In genomic region chr2:78159877-78160485, GRCm38 (mm10) we compare ENCODE assay signal across 9 mouse cellular contexts.
DNase-seq lines count a peak whose midpoint lies in the region; ATAC-seq lines count a peak whose summit lies in the region.
"Had no signal": no experiment of that assay in that cellular context is flagged by ENCODE, and none has a peak within 500 bp of the region (broad histone marks: within the 10 kb centered on the region; RNA-seq: fewer than 3 reads in every experiment).

No protein-coding gene starts in this region.

- no peaks in the 10 kb centered on the region for H3K36me3 ChIP-seq in heart, embryonic 12.5 days
- no peaks in the 10 kb centered on the region for H3K36me3 ChIP-seq in hindbrain, embryonic 14.5 days (replicated peaks; ENCODE audit: control insufficient read depth, insufficient read depth)
- no peaks in the 10 kb centered on the region for H3K36me3 ChIP-seq in midbrain, embryonic 10.5 days

- no peaks in the 10 kb centered on the region for H3K27me3 ChIP-seq in heart, embryonic 12.5 days (replicated peaks)
- no peaks in the 10 kb centered on the region for H3K27me3 ChIP-seq in hindbrain, embryonic 14.5 days (ENCODE audit: control insufficient read depth, insufficient read depth, low read length)
- H3K27me3 ChIP-seq in midbrain, embryonic 10.5 days (ENCODE audit: low read depth, poor library complexity, severe bottlenecking) = no peaks in the 10 kb centered on the region
- H3K27me3 ChIP-seq: CH12.LX had no signal

- DNase-seq in heart, postnatal 10 days = peak; percentile 23 to 26
- peak; percentile 69 to 74 for DNase-seq in cerebellum, adult 18-20 months
- DNase-seq in hindbrain, embryonic 14.5 days (ENCODE audit: low spot score) = peak; percentile 59
- peak; percentile 17 for DNase-seq in midbrain, embryonic 10.5 days (ENCODE audit: low spot score)
- no peak for DNase-seq in ovary, postnatal 14 days (ENCODE audit: low spot score)
- no peak for DNase-seq in testis, postnatal 10 days (ENCODE audit: low spot score)
- DNase-seq in thymus, adult 18-20 months = no peak

- peaks cover 4% of the 10 kb centered on the region for H3K4me1 ChIP-seq in heart, embryonic 12.5 days (replicated peaks)
- no peaks in the 10 kb centered on the region for H3K4me1 ChIP-seq in hindbrain, embryonic 14.5 days (replicated peaks; ENCODE audit: control insufficient read depth, insufficient read depth, low read length)
- H3K4me1 ChIP-seq in midbrain, embryonic 10.5 days = peaks cover 10% of the 10 kb centered on the region

- 57% methylated on average over 3 of the region's 3 CpGs for WGBS in heart, embryonic 12.5 days
- 58% methylated on average over 3 of the region's 3 CpGs for WGBS in hindbrain, embryonic 14.5 days
- whole genome bisulfite sequencing in midbrain, embryonic 10.5 days = 82% methylated on average over 3 of the region's 3 CpGs

- H3K9ac ChIP-seq in heart, embryonic 12.5 days = no peak overlapping the region
- H3K9ac ChIP-seq in hindbrain, embryonic 14.5 days = no peak overlapping the region

- H3K9me3 ChIP-seq in heart, embryonic 12.5 days (replicated peaks) = no peaks in the 10 kb centered on the region
- no peaks in the 10 kb centered on the region for H3K9me3 ChIP-seq in hindbrain, embryonic 14.5 days (ENCODE audit: control insufficient read depth, low read length)
- no peaks in the 10 kb centered on the region for H3K9me3 ChIP-seq in midbrain, embryonic 10.5 days (replicated peaks)

- no peak overlapping the region for H3K4me3 ChIP-seq in heart, embryonic 12.5 days
- H3K4me3 ChIP-seq in hindbrain, embryonic 14.5 days (replicated peaks; ENCODE audit: low read length) = no peak overlapping the region
- H3K4me3 ChIP-seq in midbrain, embryonic 10.5 days = no peak overlapping the region

- intact Hi-C loops in heart, postnatal 10 days (cut with DNase I) = no loop called here

- no peak overlapping the region for H3K4me2 ChIP-seq in heart, embryonic 12.5 days
- no peak overlapping the region for H3K4me2 ChIP-seq in hindbrain, embryonic 14.5 days (replicated peaks)

- no peak overlapping the region for H3K27ac ChIP-seq in heart, embryonic 12.5 days (ENCODE audit: poor library complexity, severe bottlenecking)
- H3K27ac ChIP-seq in hindbrain, embryonic 14.5 days = 0 out of 2 replicates have a peak overlapping the region, but pooled peaks have one; percentile 41
- peak overlapping the region; percentile 55; the same call in 1 of the 2 replicates for H3K27ac ChIP-seq in midbrain, embryonic 10.5 days (replicated peaks)

- ATAC-seq in heart, embryonic 12.5 days (ENCODE audit: insufficient number of reproducible peaks, low FRiP score) = no peak
- peak; percentile 89 for ATAC-seq in hindbrain, embryonic 14.5 days (ENCODE audit: low FRiP score)

Comparison
In these comparisons a context has a peak if more than half of its experiments do, and no peak if none do; other contexts are left out.
1. DNase-seq: peak in heart, postnatal 10 days (2 of 2), cerebellum, adult 18-20 months (2 of 2), hindbrain, embryonic 14.5 days (single experiment) and midbrain, embryonic 10.5 days (single experiment); none in ovary, postnatal 14 days (single experiment), testis, postnatal 10 days (single experiment) and thymus, adult 18-20 months (0 of 2).